Comparison of ENCODE assay signal across 10 mouse cellular contexts in the genomic region with DNA sequence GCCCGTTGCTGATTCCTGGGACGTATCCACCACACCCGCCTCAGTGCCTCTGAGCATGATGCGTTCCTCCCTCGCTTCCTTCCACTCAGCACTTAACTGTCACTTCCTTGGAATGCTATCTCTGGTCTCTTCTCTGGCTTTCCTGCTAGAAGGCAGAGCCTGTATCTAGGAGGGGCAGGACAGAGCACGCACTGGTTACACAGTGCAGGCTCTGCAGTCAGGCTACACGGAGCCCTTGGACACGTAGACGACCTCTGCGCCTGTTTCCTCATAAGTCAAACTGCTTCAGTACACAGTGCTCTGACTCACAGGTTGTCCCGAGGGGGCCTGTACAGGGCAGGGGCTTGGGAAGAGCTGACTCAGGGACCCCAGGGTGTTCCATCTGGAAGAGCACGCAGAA. TPM values are rescaled to one million over a fixed set of nuclear protein-coding genes. Genes with fewer than 3 reads are reported as not detected.
DNase-seq lines count a peak whose midpoint lies in the region; ATAC-seq and TF ChIP-seq lines count a peak whose summit lies in the region.
"Had no signal": no experiment of that assay in that cellular context is flagged by ENCODE, and none has a peak within 500 bp of the region (broad histone marks: within the 10 kb centered on the region; RNA-seq: fewer than 3 reads in every experiment).

No protein-coding gene starts in this region.

- H3K9me3 ChIP-seq in hindbrain, embryonic 15.5 days: no peaks in the 10 kb centered on the region
- H3K9me3 ChIP-seq in hindbrain, postnatal 0 days (ENCODE audit: low read length): no peaks in the 10 kb centered on the region
- H3K9me3 ChIP-seq in heart, embryonic 14.5 days (ENCODE audit: control insufficient read depth, low read length): no peaks in the 10 kb centered on the region
- no peaks in the 10 kb centered on the region for H3K9me3 ChIP-seq in midbrain, embryonic 13.5 days

- no peak overlapping the region for H3K9ac ChIP-seq in hindbrain, embryonic 15.5 days
- no peak overlapping the region for H3K9ac ChIP-seq in hindbrain, postnatal 0 days (replicated peaks; ENCODE audit: low read length)
- H3K9ac ChIP-seq in heart, embryonic 14.5 days (ENCODE audit: low read length): 0 out of 2 replicates have a peak overlapping the region, but pooled peaks have one; percentile 28
- no peak overlapping the region for H3K9ac ChIP-seq in midbrain, embryonic 13.5 days (replicated peaks)

- no peak overlapping the region for H3ac ChIP-seq in myocyte (ENCODE audit: control insufficient read depth, insufficient read length)

- TF ChIP-seq CTCF in hindbrain, postnatal 0 days (IDR thresholded peaks at IDR 0.05; ENCODE audit: low read depth): no peak

- no peak for TF ChIP-seq POLR2A in myocyte (IDR thresholded peaks at IDR 0.05; ENCODE audit: insufficient read length, low read depth)

- DNase-seq in hindbrain, postnatal 0 days (ENCODE audit: low spot score): no peak
- peak; percentile 26 to 55 for DNase-seq in kidney, postnatal 36 days
- DNase-seq in right cerebral cortex, postnatal 14 days: no peak
- no peak for DNase-seq in layer of hippocampus, postnatal 36 days
- DNase-seq: cerebellum, adult 9-10 months had no signal

- no peaks in the 10 kb centered on the region for H3K27me3 ChIP-seq in hindbrain, embryonic 15.5 days
- H3K27me3 ChIP-seq in hindbrain, postnatal 0 days (ENCODE audit: insufficient read depth, low read length): no peaks in the 10 kb centered on the region
- H3K27me3 ChIP-seq in heart, embryonic 14.5 days (ENCODE audit: control insufficient read depth, insufficient read depth, low read length): no peaks in the 10 kb centered on the region
- no peaks in the 10 kb centered on the region for H3K27me3 ChIP-seq in myocyte (ENCODE audit: control insufficient read depth, insufficient read depth, insufficient read length)
- no peaks in the 10 kb centered on the region for H3K27me3 ChIP-seq in midbrain, embryonic 13.5 days

- no peaks in the 10 kb centered on the region for H3K79me2 ChIP-seq in myocyte (ENCODE audit: control insufficient read depth, insufficient read depth)

- H3K36me3 ChIP-seq in hindbrain, embryonic 15.5 days: peaks cover 21% of the 10 kb centered on the region
- H3K36me3 ChIP-seq in hindbrain, postnatal 0 days (ENCODE audit: insufficient read depth, low read length): peaks cover 9% of the 10 kb centered on the region; the same call in 1 of the 2 replicates
- H3K36me3 ChIP-seq in heart, embryonic 14.5 days (ENCODE audit: control insufficient read depth, insufficient read depth, low read length): no peaks in the 10 kb centered on the region
- H3K36me3 ChIP-seq in myocyte (ENCODE audit: control insufficient read depth, insufficient read depth): peaks cover 3% of the 10 kb centered on the region
- peaks cover 39% of the 10 kb centered on the region for H3K36me3 ChIP-seq in midbrain, embryonic 13.5 days

- H3K4me2 ChIP-seq in hindbrain, embryonic 15.5 days: no peak overlapping the region
- H3K4me2 ChIP-seq in hindbrain, postnatal 0 days (ENCODE audit: low read depth, low read length): no peak overlapping the region
- H3K4me2 ChIP-seq in heart, embryonic 14.5 days (ENCODE audit: low read length): 0 out of 2 replicates have a peak overlapping the region, but pooled peaks have one; percentile 9
- H3K4me2 ChIP-seq in myocyte (ENCODE audit: low read depth): peak overlapping the region; percentile 86
- H3K4me2 ChIP-seq in midbrain, embryonic 13.5 days (replicated peaks): no peak overlapping the region

- ATAC-seq in hindbrain, embryonic 15.5 days (ENCODE audit: low FRiP score, low read depth): no peak
- ATAC-seq in hindbrain, postnatal 0 days: no peak
- peak; percentile 11; the same call in 1 of the 2 replicates for ATAC-seq in heart, embryonic 14.5 days (ENCODE audit: insufficient number of reproducible peaks, insufficient read depth, low FRiP score, low read depth)
- ATAC-seq in midbrain, embryonic 13.5 days: no peak
- ATAC-seq: forebrain, embryonic 14.5 days had no signal

- no peak overlapping the region for H3K4me3 ChIP-seq in hindbrain, embryonic 15.5 days
- no peak overlapping the region for H3K4me3 ChIP-seq in hindbrain, postnatal 0 days (ENCODE audit: low read length)
- H3K4me3 ChIP-seq in heart, embryonic 14.5 days (ENCODE audit: control insufficient read depth in 1 of 2, insufficient read depth in 1 of 2, low read depth in 1 of 2, low read length in 2 of 2): no peak overlapping the region
- H3K4me3 ChIP-seq in myocyte: no peak overlapping the region
- no peak overlapping the region for H3K4me3 ChIP-seq in midbrain, embryonic 13.5 days (replicated peaks)

- 81% methylated on average over 12 of the region's 12 CpGs for WGBS in hindbrain, embryonic 15.5 days
- 75% methylated on average over 12 of the region's 12 CpGs for WGBS in hindbrain, postnatal 0 days
- WGBS in heart, embryonic 14.5 days: 29% methylated on average over 12 of the region's 12 CpGs
- 87% methylated on average over 12 of the region's 12 CpGs for WGBS in midbrain, embryonic 13.5 days

- H3K27ac ChIP-seq in hindbrain, embryonic 15.5 days (replicated peaks): 0 out of 2 replicates have a peak overlapping the region, but pooled peaks have one; percentile 15
- no peak overlapping the region for H3K27ac ChIP-seq in hindbrain, postnatal 0 days
- H3K27ac ChIP-seq in heart, embryonic 14.5 days (replicated peaks in 1 of 2; ENCODE audit: control insufficient read depth in 1 of 2, insufficient read depth in 1 of 2, low read depth in 2 of 2, low read length in 2 of 2): peak overlapping the region; percentile 45 to 51; a peak in 3 of 4 replicates
- H3K27ac ChIP-seq in midbrain, embryonic 13.5 days: no peak overlapping the region

- H3K4me1 ChIP-seq in hindbrain, embryonic 15.5 days (replicated peaks): peaks cover 29% of the 10 kb centered on the region
- H3K4me1 ChIP-seq in hindbrain, postnatal 0 days (ENCODE audit: insufficient read depth, low read length): peaks cover 18% of the 10 kb centered on the region
- H3K4me1 ChIP-seq in heart, embryonic 14.5 days (ENCODE audit: control insufficient read depth in 2 of 2, insufficient read depth in 2 of 2, low read length in 2 of 2): peaks cover 22 to 34% of the 10 kb centered on the region in 2 experiments
- H3K4me1 ChIP-seq in midbrain, embryonic 13.5 days (replicated peaks): peaks cover 49% of the 10 kb centered on the region

TF ChIP-seq in myocyte, 11 proteins besides CTCF, POLR2A, EP300 and RAD21:
- TF ChIP-seq MYOD1 (IDR thresholded peaks at IDR 0.05; ENCODE audit: control insufficient read depth in 1 of 3, insufficient read length in 2 of 3, low read depth in 2 of 3): no peak
- no peak for TF ChIP-seq CEBPB (IDR thresholded peaks at IDR 0.05; ENCODE audit: insufficient read depth, poor library complexity, severe bottlenecking)
- no peak for TF ChIP-seq MYOG (IDR thresholded peaks at IDR 0.05; ENCODE audit: control insufficient read depth in 1 of 3, insufficient read depth in 1 of 3, insufficient read length in 2 of 3, low read depth in 2 of 3)
- no peak for TF ChIP-seq TCF12 (IDR thresholded peaks at IDR 0.05; ENCODE audit: insufficient read depth, poor library complexity, severe bottlenecking)
- no peak for TF ChIP-seq E2F4 (IDR thresholded peaks at IDR 0.05; ENCODE audit: insufficient read depth)
- peak; percentile 34 for TF ChIP-seq POLR2AphosphoS2 (IDR thresholded peaks at IDR 0.05; ENCODE audit: insufficient read length, low read depth)

RNA-seq across cellular contexts. Expression of gene Limk1, which starts 8.2 kb away (rescaled TPM):
- 23.0 and 25.8 TPM in 2 replicates for polyA plus RNA-seq in hindbrain, embryonic 15.5 days (2015; fragmentation: Nextera tagmentation; extraction: Ambion mirVana)
- 89.7 and 90.6 TPM in 2 replicates for total RNA-seq in hindbrain, postnatal 0 days (2014; rRNA removed)
- polyA plus RNA-seq in hindbrain, postnatal 0 days (2015; fragmentation: Nextera tagmentation; extraction: Ambion mirVana): 19.7 and 20.4 TPM in 2 replicates
- polyA plus RNA-seq in heart, embryonic 14.5 days (2014; fragmentation: Nextera tagmentation; extraction: Ambion mirVana): 3.6 TPM in 2 replicates
- polyA plus RNA-seq in myocyte (2012; fragmentation: generic; extraction: Trizol): 22.3 TPM
- polyA plus RNA-seq in midbrain, embryonic 13.5 days (2015; fragmentation: Nextera tagmentation; extraction: Ambion mirVana): 17.5 and 20.8 TPM in 2 replicates
- total RNA-seq in layer of hippocampus, postnatal 36 days (2021): 10 to 100 TPM; 39.1 to 40.1 TPM

RNA-seq across cellular contexts. Expression of gene Eif4h, which starts 40.9 kb away (rescaled TPM):
- 336 TPM in 2 replicates for polyA plus RNA-seq in hindbrain, embryonic 15.5 days (2015; fragmentation: Nextera tagmentation; extraction: Ambion mirVana)
- total RNA-seq in hindbrain, postnatal 0 days (2014; rRNA removed): 472 and 489 TPM in 2 replicates
- polyA plus RNA-seq in hindbrain, postnatal 0 days (2015; fragmentation: Nextera tagmentation; extraction: Ambion mirVana): 298 and 304 TPM in 2 replicates
- 303 and 326 TPM in 2 replicates for polyA plus RNA-seq in heart, embryonic 14.5 days (2014; fragmentation: Nextera tagmentation; extraction: Ambion mirVana)
- polyA plus RNA-seq in myocyte (2012; fragmentation: generic; extraction: Trizol): 293 TPM
- polyA plus RNA-seq in midbrain, embryonic 13.5 days (2015; fragmentation: Nextera tagmentation; extraction: Ambion mirVana): 352 and 382 TPM in 2 replicates
- 100 to 1,000 TPM; 304 to 317 TPM for total RNA-seq in layer of hippocampus, postnatal 36 days (2021)

Comparison
In these comparisons a context has a peak if more than half of its experiments do, and no peak if none do; other contexts are left out.
1. H3K27ac ChIP-seq: peak in hindbrain, embryonic 15.5 days (single experiment) and heart, embryonic 14.5 days (2 of 2); none in hindbrain, postnatal 0 days (single experiment) and midbrain, embryonic 13.5 days (single experiment).
2. H3K4me2 ChIP-seq: peak in heart, embryonic 14.5 days (single experiment) and myocyte (single experiment); none in hindbrain, embryonic 15.5 days (single experiment), hindbrain, postnatal 0 days (single experiment) and midbrain, embryonic 13.5 days (single experiment).
3. DNase-seq: peak in kidney, postnatal 36 days (2 of 2); none in hindbrain, postnatal 0 days (single experiment), right cerebral cortex, postnatal 14 days (single experiment) and layer of hippocampus, postnatal 36 days (0 of 2).